Mouse (Mus musculus) intestine, postnatal 0 days (tissue): Measurements from ENCODE around the gene Map3k20. TPM values are rescaled to one million over a fixed set of nuclear protein-coding genes. Genes with fewer than 3 reads are reported as not detected.

ENCODE experiments used
- ATAC-seq: fragments of 200-750 bp; cut with Nextera tagmentation; 2 replicates; pipeline ENCODE4 v1.8.0; 2017; ENCODE audit warnings: mild to moderate bottlenecking, moderate TSS enrichment, moderate library complexity
- H3K27ac ChIP-seq: fragments of 300-500 bp; sonication (generic); 2 replicates; pipeline ENCODE4 v1.5.1; 2014; ENCODE audit warnings: mild to moderate bottlenecking, low read depth, low read length, moderate library complexity
- H3K27me3 ChIP-seq: fragments of 300-500 bp; sonication (generic); replicated peaks from 2 replicates; pipeline ENCODE4 v1.6.1; 2014; ENCODE audit warnings: low read length, mixed read lengths; ENCODE audit not compliant: control insufficient read depth, insufficient read depth
- H3K36me3 ChIP-seq: fragments of 300-500 bp; sonication (generic); 2 replicates; pipeline ENCODE4 v1.6.1; 2014; ENCODE audit warnings: mild to moderate bottlenecking, moderate library complexity; ENCODE audit not compliant: control insufficient read depth, insufficient read depth
- H3K4me1 ChIP-seq: fragments of 300-500 bp; sonication (generic); replicated peaks from 2 replicates; pipeline ENCODE4 v1.6.1; 2014; ENCODE audit warnings: antibody characterized with exemption, low read length, mixed read lengths; ENCODE audit not compliant: control insufficient read depth, insufficient read depth
- H3K4me2 ChIP-seq: fragments of 300-500 bp; sonication (generic); replicated peaks from 2 replicates; pipeline ENCODE4 v1.6.1; 2014; ENCODE audit warnings: low read depth, mild to moderate bottlenecking, moderate library complexity
- H3K4me3 ChIP-seq: fragments of 300-500 bp; sonication (generic); 2 replicates; pipeline ENCODE4 v1.5.1; 2014; ENCODE audit warnings: low read depth, low read length
- H3K9ac ChIP-seq: fragments of 300-500 bp; sonication (generic); 2 replicates; pipeline ENCODE4 v1.6.1; 2014; ENCODE audit warnings: mild to moderate bottlenecking, low read depth, low read length
- H3K9me3 ChIP-seq: fragments of 300-500 bp; sonication (generic); 2 replicates; pipeline ENCODE4 v1.6.1; 2016; ENCODE audit warnings: mixed run types; ENCODE audit not compliant: control insufficient read depth
- CTCF ChIP-seq: sonication (generic); IDR thresholded peaks from 2 replicates; pipeline ENCODE4 v1.5.1; 2016; ENCODE audit warnings: low read depth, mild to moderate bottlenecking, control low read depth, antibody characterized with exemption, moderate library complexity
- WGBS: fragments of 180-500 bp; shearing (Covaris S2); extraction: QIAGEN DNeasy Blood & Tissue Kit; methylation state at CpG from one replicate; pipeline ENCODE4 v1.1.7; 2014; 5-methylcytosine and 5-hydroxymethylcytosine counted together
- polyA plus RNA-seq: library from polyadenylated mRNA; unstranded; fragments of >200 nt; fragmentation: Nextera tagmentation; extraction: Ambion mirVana; gene quantifications from 2 replicates; pipeline ENCODE4 v1.2.1, GENCODE M21; 2015

Gene Map3k20
- polyA plus RNA-seq, 1 experiment from 2014 or later: 9.0 TPM

GRCm38 (mm10) chr2:72477221-72477620 lies 191.8 kb downstream of the Map3k20 start:
- peak overlapping the region; percentile 89 for H3K4me2 ChIP-seq
- no peak overlapping the region for H3K27ac ChIP-seq
- peak overlapping the region; percentile 71 for H3K9ac ChIP-seq
- no peak for ATAC-seq
- 1% methylated on average over 11 of the region's 11 CpGs for WGBS
- peaks cover 7% of the 10 kb centered on the region; the same call in 1 of the 2 replicates for H3K36me3 ChIP-seq
- H3K4me1 ChIP-seq: no peaks in the 10 kb centered on the region; the same call in 1 of the 2 replicates
- H3K27me3 ChIP-seq: no peaks in the 10 kb centered on the region
- H3K4me3 ChIP-seq: peak overlapping the region; percentile 86
- H3K9me3 ChIP-seq: no peaks in the 10 kb centered on the region
- TF ChIP-seq CTCF: no peak

GRCm38 (mm10) chr2:72478176-72478575 lies 192.7 kb downstream of the Map3k20 start:
- peaks cover 14% of the 10 kb centered on the region; the same call in 1 of the 2 replicates for H3K36me3 ChIP-seq
- no peak for ATAC-seq
- H3K9me3 ChIP-seq: no peaks in the 10 kb centered on the region
- H3K4me3 ChIP-seq: no peak overlapping the region
- no peaks in the 10 kb centered on the region for H3K27me3 ChIP-seq
- no peaks in the 10 kb centered on the region; the same call in 1 of the 2 replicates for H3K4me1 ChIP-seq
- no peak overlapping the region for H3K9ac ChIP-seq
- H3K27ac ChIP-seq: no peak overlapping the region
- peak overlapping the region; percentile 89 for H3K4me2 ChIP-seq
- no peak for TF ChIP-seq CTCF
- 72% methylated on average over 4 of the region's 4 CpGs for WGBS

- WGBS: 71% methylated on average over 13 of the region's 13 CpGs
- no peaks in the 10 kb centered on the region for H3K27me3 ChIP-seq
- no peak overlapping the region for H3K4me2 ChIP-seq
- no peaks in the 10 kb centered on the region for H3K9me3 ChIP-seq
- no peak overlapping the region for H3K27ac ChIP-seq
- ATAC-seq: no peak
- no peak overlapping the region for H3K4me3 ChIP-seq
- H3K4me1 ChIP-seq: no peaks in the 10 kb centered on the region; the same call in 1 of the 2 replicates
- peaks cover 21% of the 10 kb centered on the region for H3K36me3 ChIP-seq
- H3K9ac ChIP-seq: no peak overlapping the region
- TF ChIP-seq CTCF: no peak
Measured at GRCm38 (mm10) chr2:72478921-72479320, 193.5 kb downstream of the Map3k20 start.

- peaks cover 29% of the 10 kb centered on the region for H3K36me3 ChIP-seq
- H3K4me3 ChIP-seq: no peak overlapping the region
Measured at GRCm38 (mm10) chr2:72479818-72480217, 194.4 kb downstream of the Map3k20 start.

GRCm38 (mm10) chr2:72491650-72492049 lies 206.2 kb downstream of the Map3k20 start:
- H3K9ac ChIP-seq: no peak overlapping the region
- no peaks in the 10 kb centered on the region for H3K36me3 ChIP-seq
- no peaks in the 10 kb centered on the region for H3K9me3 ChIP-seq
- ATAC-seq: 0 out of 2 replicates have a peak, but pooled peaks have one; percentile 43
- H3K4me1 ChIP-seq: no peaks in the 10 kb centered on the region
- 39% methylated on average over 7 of the region's 7 CpGs for WGBS
- no peaks in the 10 kb centered on the region for H3K27me3 ChIP-seq
- H3K4me3 ChIP-seq: no peak overlapping the region
- TF ChIP-seq CTCF: no peak
- H3K4me2 ChIP-seq: no peak overlapping the region
- no peak overlapping the region for H3K27ac ChIP-seq

More at GRCm38 (mm10) chr2:72479818-72480217, 194.4 kb downstream of the Map3k20 start:
- no peak overlapping the region for H3K9ac ChIP-seq
- no peak overlapping the region; the same call in 1 of the 2 replicates for H3K4me2 ChIP-seq
- WGBS: 65% methylated on average over 9 of the region's 9 CpGs
- no peaks in the 10 kb centered on the region for H3K27me3 ChIP-seq
- H3K4me1 ChIP-seq: no peaks in the 10 kb centered on the region; the same call in 1 of the 2 replicates
- no peak for TF ChIP-seq CTCF
- no peak overlapping the region for H3K27ac ChIP-seq
- no peak for ATAC-seq
- no peaks in the 10 kb centered on the region for H3K9me3 ChIP-seq

Other genes starting within 250 kb of the Map3k20 start
- 32.5 and 33.4 TPM in 2 replicates for gene Cdca7, start 190.5 kb downstream of the Map3k20 start, polyA plus RNA-seq